Mouse (Mus musculus) liver, embryonic 14.5 days (tissue): ENCODE data around the gene Erbin. TPM values are rescaled to one million over a fixed set of nuclear protein-coding genes. Genes with fewer than 3 reads are reported as not detected.
A peak's percentile ranks its signal among the peaks of the same experiment; 100 is the strongest.

Source experiments
- ATAC-seq: fragments of 200-750 bp; cut with Nextera tagmentation; 2 replicates; pipeline ENCODE4 v1.8.0; 2017; ENCODE audit warnings: moderate number of reproducible peaks, mild to moderate bottlenecking, moderate library complexity; ENCODE audit not compliant: insufficient read depth
- DNase-seq, 3 experiments: peaks; one replicate each; pipeline ENCODE4 v3.0.0-alpha.2; 2012 to 2013; ENCODE audit warnings: low read depth in 3 of 3, low spot score in 3 of 3
- H3K27ac ChIP-seq: fragments of 300-500 bp; sonication (generic); 2 replicates; pipeline ENCODE4 v1.5.1; 2014; ENCODE audit warnings: moderate library complexity, mild to moderate bottlenecking, control low read depth, inconsistent platforms
- H3K27me3 ChIP-seq: fragments of 300-500 bp; sonication (generic); 2 replicates; pipeline ENCODE4 v1.6.1; 2014; ENCODE audit warnings: mild to moderate bottlenecking, low read length, moderate library complexity; ENCODE audit not compliant: control insufficient read depth, insufficient read depth
- H3K36me3 ChIP-seq: fragments of 300-500 bp; sonication (generic); replicated peaks from 2 replicates; pipeline ENCODE4 v1.6.1; 2014; ENCODE audit warnings: low read depth; ENCODE audit not compliant: control insufficient read depth, insufficient read depth
- H3K4me1 ChIP-seq, 2 experiments: fragments of 200-500 bp in 1 of 2; fragments of 300-500 bp in 1 of 2; sonication (generic) in 1 of 2; replicated peaks; 2 replicates each; pipeline ENCODE4 v1.6.1; 2012 to 2014; ENCODE audit warnings: antibody characterized with exemption in 1 of 2, inconsistent platforms in 1 of 2, low read length in 1 of 2; ENCODE audit not compliant: control insufficient read depth in 2 of 2, insufficient read depth in 2 of 2
- H3K4me2 ChIP-seq: fragments of 300-500 bp; sonication (generic); 2 replicates; pipeline ENCODE4 v1.6.1; 2014; ENCODE audit warnings: low read depth, mild to moderate bottlenecking, control low read depth, moderate library complexity
- H3K4me3 ChIP-seq, 2 experiments: fragments of 200-500 bp in 1 of 2; fragments of 300-500 bp in 1 of 2; sonication (generic) in 1 of 2; 2 replicates each; pipeline ENCODE4 v1.5.1; 2012 to 2014; ENCODE audit warnings: low read depth in 2 of 2, low read length in 2 of 2, mild to moderate bottlenecking in 2 of 2, control low read depth in 1 of 2, inconsistent platforms in 1 of 2, moderate library complexity in 1 of 2; ENCODE audit not compliant: insufficient read depth in 1 of 2
- H3K9ac ChIP-seq: fragments of 300-500 bp; sonication (generic); replicated peaks from 2 replicates; pipeline ENCODE4 v1.6.1; 2014; ENCODE audit warnings: mild to moderate bottlenecking, control low read depth, moderate library complexity
- H3K9me3 ChIP-seq: fragments of 300-500 bp; sonication (generic); 2 replicates; pipeline ENCODE4 v1.6.1; 2016; ENCODE audit warnings: low read length, mixed read lengths; ENCODE audit not compliant: control insufficient read depth
- CTCF ChIP-seq: IDR thresholded peaks from 2 replicates; pipeline ENCODE4 v1.5.1; 2016; ENCODE audit warnings: antibody characterized with exemption, low read depth, control low read depth
- EP300 ChIP-seq: IDR thresholded peaks from 2 replicates; pipeline ENCODE4 v1.6.1; 2016; ENCODE audit warnings: antibody characterized with exemption, low read depth
- WGBS: fragments of 180-500 bp; shearing (Covaris S2); extraction: QIAGEN DNeasy Blood & Tissue Kit; methylation state at CpG from one replicate; pipeline ENCODE4 v1.1.7; 2014; ENCODE audit not compliant: insufficient replicate concordance; 5-methylcytosine and 5-hydroxymethylcytosine counted together
- polyA plus RNA-seq, 2 experiments: library from polyadenylated mRNA; depleted of rRNA in 1 of 2; stranded (reverse) in 1 of 2; unstranded in 1 of 2; fragments of >200 nt; fragmentation: Nextera tagmentation in 1 of 2; extraction: Ambion mirVana in 1 of 2; gene quantifications; 2 replicates each; pipeline versions ENCODE4 v1.2.1 to v1.2.3; 2012 to 2014

Erbin gene
- polyA plus RNA-seq, 2 experiments, result 5.5 to 7.5 TPM

DNA sequence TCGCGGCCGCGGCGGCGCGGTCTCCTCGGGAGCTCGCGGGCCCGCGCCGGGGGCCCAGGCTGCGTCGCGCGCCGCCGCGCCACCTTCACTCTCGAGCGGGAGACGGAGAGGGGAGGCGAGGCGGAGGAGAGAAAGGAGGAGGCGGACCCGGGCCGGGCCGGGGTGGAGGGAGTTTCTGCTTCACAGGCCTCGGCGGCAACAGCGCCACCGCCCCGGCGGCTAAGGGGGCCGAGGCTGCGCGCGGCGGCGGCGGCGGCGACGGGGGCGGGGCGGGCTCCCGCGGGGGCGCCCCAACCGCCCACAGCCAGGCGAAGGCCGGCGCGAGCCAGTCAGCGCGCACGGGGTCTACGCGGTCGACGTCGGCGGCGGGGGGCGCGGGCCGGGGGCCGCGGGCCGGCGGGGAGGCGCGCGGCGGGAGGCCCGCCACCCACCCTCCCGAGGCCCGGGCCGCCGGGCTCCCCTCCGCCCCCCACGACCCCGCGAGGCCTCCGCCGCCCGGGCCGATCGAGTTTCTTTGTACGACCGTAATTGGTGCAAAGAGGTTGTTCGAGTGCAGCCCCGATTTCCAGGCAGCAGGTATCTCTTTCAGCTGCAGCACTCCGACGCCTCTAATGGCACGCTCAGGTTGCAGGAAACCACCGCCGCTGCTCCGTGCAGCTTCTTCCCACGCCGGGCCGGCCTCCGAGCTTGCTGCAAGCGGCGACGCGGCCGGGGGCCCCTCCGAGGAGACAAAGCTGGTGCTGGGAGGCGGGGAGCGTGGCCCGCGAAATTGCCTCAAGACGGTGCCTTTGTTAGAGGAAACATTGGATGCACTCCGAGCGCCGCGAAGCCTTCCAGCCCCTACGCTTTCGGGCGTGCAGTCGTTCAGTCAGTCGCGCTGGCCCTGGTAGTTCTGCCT lies 868 bp upstream of the Erbin start:
- Histone ChIP-seq H3K4me2 (peak overlapping the region; percentile 88), H3K4me1 (peaks cover 0 to 3% of the 10 kb centered on the region in 2 experiments; a peak in 2 of 4 replicates), H3K9ac (peak overlapping the region; percentile 92), H3K36me3 (no peaks in the 10 kb centered on the region), H3K9me3 (no peaks in the 10 kb centered on the region), H3K4me3 (peak overlapping the region; percentile 94 to 99), H3K27ac (peak overlapping the region; percentile 85), H3K27me3 (peaks cover 3% of the 10 kb centered on the region; the same call in 1 of the 2 replicates)
- DNase-seq (peak in 2 of 3 experiments; percentile 52), ATAC-seq (peak; percentile 82)
- TF ChIP-seq EP300 (no peak), CTCF (peak; percentile 16; the same call in 1 of the 2 replicates)
- 1% methylated on average over 74 of the region's 125 CpGs for WGBS

DNA sequence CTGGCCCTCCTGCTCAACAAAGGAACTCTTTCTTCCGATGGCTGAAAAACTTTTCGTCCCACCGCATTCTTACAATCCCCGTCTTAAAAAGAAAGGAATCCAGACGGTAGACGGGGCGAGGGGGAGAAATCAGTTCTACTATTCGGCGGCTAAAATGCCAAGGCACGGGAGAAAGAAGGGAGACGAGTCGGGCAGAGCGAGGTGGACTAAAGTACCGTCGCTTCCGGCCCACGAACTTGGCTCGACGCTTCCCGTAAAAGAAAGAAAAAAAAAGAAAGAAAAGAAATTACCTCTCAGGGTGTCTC lies 406 bp downstream of the Erbin start:
- peak overlapping the region; percentile 85 for H3K27ac ChIP-seq
- TF ChIP-seq CTCF, result no peak
- no peak for TF ChIP-seq EP300
- H3K4me3 ChIP-seq, result peak overlapping the region; percentile 94 to 99
- no peaks in the 10 kb centered on the region for H3K9me3 ChIP-seq
- peaks cover 0 to 3% of the 10 kb centered on the region in 2 experiments; a peak in 2 of 4 replicates for H3K4me1 ChIP-seq
- H3K4me2 ChIP-seq, result peak overlapping the region; percentile 88
- 0 out of 2 replicates have a peak, but pooled peaks have one; percentile 1 for ATAC-seq
- H3K27me3 ChIP-seq, result peaks cover 3% of the 10 kb centered on the region; the same call in 1 of the 2 replicates
- WGBS, result under 1% methylated on average over 20 of the region's 20 CpGs
- peak overlapping the region; percentile 92 for H3K9ac ChIP-seq
- no peaks in the 10 kb centered on the region for H3K36me3 ChIP-seq
- DNase-seq, result peak in 1 of 3 experiments; percentile 26

DNA sequence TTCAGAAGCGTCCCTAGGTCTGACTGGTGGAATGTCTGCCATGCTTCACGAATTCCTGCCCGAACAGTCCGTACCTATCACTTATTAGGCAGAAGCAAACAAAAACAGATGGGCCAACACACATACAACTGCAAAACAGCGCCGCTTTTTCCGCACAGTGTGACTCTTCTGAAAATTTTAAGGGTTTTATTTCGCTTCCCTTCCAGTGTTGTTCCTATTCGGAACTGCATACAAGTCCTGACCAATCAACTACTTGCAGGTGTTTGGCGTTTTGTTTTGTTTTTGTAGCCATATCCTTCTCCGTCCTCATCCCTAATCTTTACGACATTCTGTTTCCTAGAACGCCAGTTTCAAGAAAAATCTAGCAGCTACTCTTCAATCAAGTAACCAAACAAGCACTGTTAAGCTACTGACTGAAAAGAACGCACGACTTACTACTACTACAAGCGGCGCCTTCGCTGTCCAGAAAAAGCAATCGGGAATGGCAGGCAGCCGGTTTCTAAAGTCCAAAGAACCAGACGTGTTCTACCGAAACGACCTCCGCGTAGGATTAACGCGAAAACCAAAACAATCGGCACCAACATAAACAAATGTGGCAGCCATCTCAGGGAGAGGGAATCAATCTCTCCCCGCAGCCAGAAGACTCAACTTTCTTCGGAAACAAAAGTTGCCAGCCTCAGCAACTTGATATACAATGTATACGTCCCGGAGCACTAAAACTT lies 919 bp downstream of the Erbin start:
- no peaks in the 10 kb centered on the region for H3K36me3 ChIP-seq
- ATAC-seq, result peak; percentile 9; the same call in 1 of the 2 replicates
- H3K9me3 ChIP-seq, result no peaks in the 10 kb centered on the region
- H3K4me2 ChIP-seq, result peak overlapping the region; percentile 88
- peaks cover 3% of the 10 kb centered on the region; the same call in 1 of the 2 replicates for H3K27me3 ChIP-seq
- under 1% methylated on average over 32 of the region's 32 CpGs for WGBS
- H3K9ac ChIP-seq, result peak overlapping the region; percentile 92
- H3K4me1 ChIP-seq, result peaks cover 0 to 3% of the 10 kb centered on the region in 2 experiments; a peak in 2 of 4 replicates
- H3K4me3 ChIP-seq, result peak overlapping the region; percentile 94 to 99
- DNase-seq, result peak in 2 of 3 experiments; percentile 31 to 59
- no peak for TF ChIP-seq EP300
- TF ChIP-seq CTCF, result peak; percentile 3; the same call in 1 of the 2 replicates
- peak overlapping the region; percentile 85 for H3K27ac ChIP-seq

DNA sequence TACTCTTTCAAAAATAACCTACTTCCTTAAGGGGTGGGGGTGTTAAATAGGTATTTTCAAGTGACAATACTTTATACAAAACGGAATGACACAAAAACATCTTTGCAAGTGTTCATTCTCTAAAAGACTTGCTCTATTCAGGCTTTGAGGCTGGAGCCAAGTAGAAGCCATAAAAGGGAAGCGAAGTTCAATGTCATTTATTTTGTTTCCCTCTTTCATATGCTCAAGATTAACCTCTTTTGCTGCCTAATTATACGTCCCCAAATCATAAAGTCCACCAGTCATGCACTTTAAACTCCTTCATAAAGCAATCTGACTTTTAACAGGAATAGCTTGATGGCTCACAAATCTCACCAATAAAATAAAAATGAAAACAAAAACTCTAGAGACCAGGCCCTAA lies 1.9 kb downstream of the Erbin start:
- H3K9me3 ChIP-seq, result no peaks in the 10 kb centered on the region
- peak overlapping the region; percentile 88 for H3K4me2 ChIP-seq
- no peak for TF ChIP-seq EP300
- no peak for TF ChIP-seq CTCF
- peaks cover 3% of the 10 kb centered on the region; the same call in 1 of the 2 replicates for H3K27me3 ChIP-seq
- DNase-seq, result no peak
- no peak overlapping the region for H3K27ac ChIP-seq
- peak overlapping the region; percentile 92 for H3K9ac ChIP-seq
- H3K36me3 ChIP-seq, result no peaks in the 10 kb centered on the region
- peaks cover 0 to 4% of the 10 kb centered on the region in 2 experiments; a peak in 2 of 4 replicates for H3K4me1 ChIP-seq
- peak overlapping the region; percentile 94 to 99; a peak in 3 of 4 replicates for H3K4me3 ChIP-seq
- ATAC-seq, result no peak
- 37% methylated on average over 3 of the region's 3 CpGs for WGBS
